Mouse (Mus musculus) embryonic fibroblast, embryonic 13.5 days (primary cell): ENCODE results near the gene Pcsk2.

ENCODE experiments used
- CTCF ChIP-seq: IDR thresholded peaks from 2 replicates; pipeline ENCODE4 v1.5.1; 2011; ENCODE audit warnings: mild to moderate bottlenecking, control low read depth, low read length, moderate library complexity, borderline replicate concordance; ENCODE audit not compliant: insufficient read depth
- POLR2A ChIP-seq: IDR thresholded peaks from 2 replicates; pipeline ENCODE4 v1.6.1; 2011; ENCODE audit warnings: low read depth, mild to moderate bottlenecking, control low read depth, low read length, moderate library complexity

DNA sequence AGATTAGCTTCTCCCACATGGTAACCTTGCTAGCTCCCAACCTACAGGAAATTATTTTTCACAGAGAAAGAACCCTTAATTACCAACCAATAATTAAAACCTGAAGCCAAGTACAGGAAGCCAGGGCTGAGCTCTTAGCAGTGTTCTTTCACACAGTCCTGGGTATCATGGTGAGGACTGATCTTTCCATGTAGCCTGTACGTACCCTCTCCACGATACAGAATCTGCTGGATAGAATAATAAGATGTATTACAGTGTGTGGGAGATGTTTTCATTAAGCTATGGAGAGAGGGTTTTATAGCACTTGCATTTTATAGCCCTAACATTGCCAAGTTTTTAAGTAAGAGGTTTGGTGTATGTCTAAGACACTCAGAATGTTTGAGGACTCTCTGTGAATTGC is 164.0 kb downstream of the Pcsk2 start:
- no peak for TF ChIP-seq CTCF
- no peak for TF ChIP-seq POLR2A
